Mouse (Mus musculus) effector memory CD4-positive, alpha-beta T cell, adult 5 months (primary cell): Measurements from ENCODE around the gene Nppc. TPM values are rescaled to one million over a fixed set of nuclear protein-coding genes. Genes with fewer than 3 reads are reported as not detected.

ENCODE experiments used
- polyA plus RNA-seq: library from polyadenylated mRNA; unstranded; fragments of 100-300 nt; shearing (Covaris generic); gene quantifications from one replicate; pipeline ENCODE4 v1.2.1, GENCODE M21; 2017

Gene Nppc
- polyA plus RNA-seq = not detected

GRCm38 (mm10) chr1:86670279-86671038 is at the start of gene Nppc:
Gene Nppc (minus strand): TSS chr1:86670571.

DNA sequence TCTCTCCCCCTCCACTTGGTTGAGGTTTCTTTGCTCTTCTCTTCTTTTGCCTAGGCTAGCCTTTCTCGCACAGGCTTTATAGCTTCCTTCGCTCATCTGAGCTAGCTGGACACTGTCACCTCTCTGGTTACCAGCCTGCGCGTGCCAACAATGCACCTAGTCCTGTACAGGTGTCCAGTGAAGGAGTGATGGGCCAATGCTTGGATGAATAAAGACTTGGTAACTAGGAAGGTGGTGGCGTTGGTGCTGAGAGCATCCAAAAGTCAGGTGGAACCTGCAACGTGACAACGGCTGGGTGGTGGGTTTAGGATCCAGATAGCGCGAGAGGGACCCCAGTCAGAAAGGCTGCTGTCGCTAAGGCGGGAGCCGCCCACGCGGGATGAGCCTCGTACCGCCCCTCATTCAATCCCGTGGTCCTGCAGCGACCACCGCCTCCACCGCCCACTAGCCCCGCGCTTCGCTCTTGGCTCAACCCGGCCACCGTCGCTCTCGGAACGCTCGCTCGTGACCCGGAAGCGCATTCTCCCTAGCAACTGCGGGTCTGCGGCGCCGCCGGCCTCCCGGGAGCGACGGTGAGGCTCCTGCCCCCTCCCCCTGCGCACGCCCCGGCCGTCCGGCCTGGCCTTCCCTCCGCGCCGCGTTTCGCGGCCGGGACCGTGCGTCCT is 33.1 kb upstream of the Nppc start, which contains the start of gene Dis3l2:
TSS of gene Dis3l2 (plus strand) at position 509 of the 665 bp plus-strand sequence.

Other genes starting within 250 kb of the Nppc start
- gene Nmur1, start 244.3 kb downstream of the Nppc start, polyA plus RNA-seq = not detected
- not detected for gene Tex44, start 244.2 kb downstream of the Nppc start, polyA plus RNA-seq
- gene Ptma, start 143.8 kb downstream of the Nppc start, polyA plus RNA-seq = 1,400 TPM
- 19.6 TPM for gene Pde6d, start 87.9 kb downstream of the Nppc start, polyA plus RNA-seq
- gene Cops7b, start 87.7 kb downstream of the Nppc start, polyA plus RNA-seq = 10.4 TPM
- 38.6 TPM for gene Dis3l2, start 33.2 kb upstream of the Nppc start, polyA plus RNA-seq